Mouse (Mus musculus) liver, adult 2 months (tissue): ENCODE measurements around the gene Anxa6.

ENCODE experiments used
- CTCF ChIP-seq: fragments of 200-500 bp; IDR thresholded peaks from 2 replicates; pipeline ENCODE4 v1.5.1; 2011; ENCODE audit warnings: low read depth, low read length, control low read depth
- POLR2A ChIP-seq: fragments of 200-500 bp; IDR thresholded peaks from 2 replicates; pipeline ENCODE4 v1.6.1; 2011; ENCODE audit warnings: low read length, control low read depth; ENCODE audit not compliant: insufficient read depth; ENCODE audit errors: extremely low read depth

DNA sequence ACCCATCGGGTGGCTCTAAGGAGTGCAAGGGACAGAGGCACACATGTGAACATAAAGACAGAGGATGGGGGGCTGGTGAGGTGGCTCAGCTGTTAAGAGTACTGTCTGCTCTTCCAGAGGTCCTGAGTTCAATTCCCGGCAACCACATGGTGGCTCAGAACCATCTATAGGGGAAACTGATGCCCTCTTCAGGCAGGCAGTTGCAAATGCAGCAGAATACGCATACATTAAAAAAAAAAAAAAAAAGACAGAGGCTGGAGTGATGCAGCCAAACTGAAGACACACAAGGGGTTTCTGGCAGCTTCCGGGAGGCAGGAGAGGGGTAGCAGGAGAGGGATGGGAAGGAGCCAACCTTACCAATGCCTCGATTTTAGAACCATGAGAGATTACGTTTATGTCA, 50.7 kb downstream of the Anxa6 start:
- TF ChIP-seq CTCF, result no peak
- no peak for TF ChIP-seq POLR2A
